Mouse (Mus musculus) embryonic fibroblast, embryonic 13.5 days (primary cell): Measurements from ENCODE around the gene Rad17.

Experiments used
- CTCF ChIP-seq: IDR thresholded peaks from 2 replicates; pipeline ENCODE4 v1.5.1; 2011; ENCODE audit warnings: mild to moderate bottlenecking, control low read depth, low read length, moderate library complexity, borderline replicate concordance; ENCODE audit not compliant: insufficient read depth
- POLR2A ChIP-seq: IDR thresholded peaks from 2 replicates; pipeline ENCODE4 v1.6.1; 2011; ENCODE audit warnings: low read depth, mild to moderate bottlenecking, control low read depth, low read length, moderate library complexity

- TF ChIP-seq POLR2A (no peak), CTCF (no peak)
These were observed 48.0 kb upstream of the Rad17 start for GRCm38 (mm10) chr13:100698866-100699265.
